Comparison of ENCODE assay signal across 9 mouse cellular contexts in the genomic region with DNA sequence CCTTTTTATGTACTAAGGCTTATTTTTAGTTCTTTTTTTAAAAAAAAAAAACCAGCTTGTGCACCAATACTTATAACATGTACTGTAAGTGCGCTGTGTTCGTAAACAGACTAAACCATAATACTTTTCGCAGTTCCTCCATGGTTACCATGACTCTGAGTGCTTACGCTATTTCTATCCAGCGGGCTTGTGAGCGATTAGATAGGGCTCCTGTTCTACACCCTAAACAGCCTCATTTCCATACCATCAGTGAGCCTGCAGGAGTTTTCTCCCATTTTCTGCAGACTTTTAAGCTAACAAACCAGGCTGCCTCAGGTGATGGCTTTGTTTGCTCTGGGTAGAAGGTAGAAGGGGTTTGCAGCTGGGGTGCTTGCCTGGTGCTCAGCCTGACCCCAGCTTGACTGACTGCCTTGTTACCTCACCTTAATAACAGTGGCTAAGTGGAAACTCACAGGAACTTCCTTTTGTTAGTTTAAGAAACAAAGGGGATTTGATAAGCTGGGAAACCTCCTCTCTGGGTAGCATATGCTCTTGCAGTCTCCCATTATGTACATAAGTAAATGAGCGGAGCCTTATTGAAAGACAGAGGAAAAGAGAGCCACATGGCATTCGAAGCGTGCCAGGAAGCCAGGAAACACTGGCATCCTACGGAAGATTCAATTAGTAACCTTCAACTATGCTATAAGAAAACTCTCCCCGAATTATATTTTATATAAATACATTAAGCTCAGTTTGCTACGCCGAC.
DNase-seq lines count a peak whose midpoint lies in the region; ATAC-seq and TF ChIP-seq lines count a peak whose summit lies in the region.
"Had no signal": no experiment of that assay in that cellular context is flagged by ENCODE, and none has a peak within 500 bp of the region (broad histone marks: within the 10 kb centered on the region; RNA-seq: fewer than 3 reads in every experiment).

No protein-coding gene starts in this region.

- WGBS in heart, embryonic 10.5 days, result 51% methylated on average over 13 of the region's 13 CpGs
- WGBS in lung, embryonic 16.5 days, result 48% methylated on average over 13 of the region's 13 CpGs
- WGBS in hindbrain, embryonic 14.5 days, result 45% methylated on average over 13 of the region's 13 CpGs
- WGBS in midbrain, postnatal 0 days, result 46% methylated on average over 13 of the region's 13 CpGs

- DNase-seq in heart, embryonic 10.5 days (ENCODE audit: low spot score), result no peak
- DNase-seq in heart, adult 11 months, result no peak
- no peak for DNase-seq in lung, adult 18-20 months
- DNase-seq in hindbrain, embryonic 14.5 days (ENCODE audit: low spot score), result peak; percentile 38
- DNase-seq in midbrain, postnatal 0 days (ENCODE audit: low spot score), result no peak
- DNase-seq in thymus, postnatal 14 days, result no peak
- no peak for DNase-seq in kidney, postnatal 10 days

- ATAC-seq in lung, embryonic 16.5 days (ENCODE audit: low read depth), result peak; percentile 38; the same call in 1 of the 2 replicates
- ATAC-seq in hindbrain, embryonic 14.5 days (ENCODE audit: low FRiP score), result no peak
- ATAC-seq in midbrain, postnatal 0 days (ENCODE audit: low FRiP score), result no peak

- no peak overlapping the region for H3K9ac ChIP-seq in lung, embryonic 16.5 days (ENCODE audit: low read length)
- no peak overlapping the region for H3K9ac ChIP-seq in hindbrain, embryonic 14.5 days
- H3K9ac ChIP-seq in midbrain, postnatal 0 days (replicated peaks; ENCODE audit: low read length, poor library complexity, severe bottlenecking), result no peak overlapping the region

- H3K27ac ChIP-seq in heart, embryonic 10.5 days, result peak overlapping the region; percentile 42
- H3K27ac ChIP-seq in lung, embryonic 16.5 days (ENCODE audit: low read length), result no peak overlapping the region
- H3K27ac ChIP-seq in hindbrain, embryonic 14.5 days, result peak overlapping the region; percentile 26
- H3K27ac ChIP-seq in midbrain, postnatal 0 days (ENCODE audit: low read depth, low read length), result peak overlapping the region; percentile 68

- no peak for TF ChIP-seq CTCF in midbrain, postnatal 0 days (IDR thresholded peaks at IDR 0.05)

- no peak overlapping the region for H3K4me2 ChIP-seq in lung, embryonic 16.5 days (ENCODE audit: low read depth, low read length)
- no peak overlapping the region for H3K4me2 ChIP-seq in hindbrain, embryonic 14.5 days (replicated peaks)
- H3K4me2 ChIP-seq in midbrain, postnatal 0 days (ENCODE audit: low read depth, low read length, poor library complexity, severe bottlenecking), result peak overlapping the region; percentile 22

- H3K9me3 ChIP-seq in heart, embryonic 10.5 days, result no peaks in the 10 kb centered on the region
- H3K9me3 ChIP-seq in lung, embryonic 16.5 days (ENCODE audit: control insufficient read depth, low read length), result no peaks in the 10 kb centered on the region
- H3K9me3 ChIP-seq in hindbrain, embryonic 14.5 days (ENCODE audit: control insufficient read depth, low read length), result no peaks in the 10 kb centered on the region
- H3K9me3 ChIP-seq in midbrain, postnatal 0 days (ENCODE audit: low read length), result no peaks in the 10 kb centered on the region

- peaks cover 63% of the 10 kb centered on the region for H3K4me1 ChIP-seq in heart, embryonic 10.5 days
- peaks cover 18% of the 10 kb centered on the region for H3K4me1 ChIP-seq in lung, embryonic 16.5 days (replicated peaks; ENCODE audit: control insufficient read depth, insufficient read depth, low read length)
- H3K4me1 ChIP-seq in hindbrain, embryonic 14.5 days (replicated peaks; ENCODE audit: control insufficient read depth, insufficient read depth, low read length), result peaks cover 34% of the 10 kb centered on the region
- H3K4me1 ChIP-seq in midbrain, postnatal 0 days (ENCODE audit: insufficient read depth, low read length), result peaks cover 20% of the 10 kb centered on the region; the same call in 1 of the 2 replicates

- peak overlapping the region; percentile 12; the same call in 1 of the 2 replicates for H3K4me3 ChIP-seq in heart, embryonic 10.5 days
- H3K4me3 ChIP-seq in lung, embryonic 16.5 days (ENCODE audit: low read length), result no peak overlapping the region
- H3K4me3 ChIP-seq in hindbrain, embryonic 14.5 days (replicated peaks; ENCODE audit: low read length), result no peak overlapping the region
- no peak overlapping the region for H3K4me3 ChIP-seq in midbrain, postnatal 0 days (ENCODE audit: low read depth, low read length)

- H3K36me3 ChIP-seq in heart, embryonic 10.5 days, result no peaks in the 10 kb centered on the region
- no peaks in the 10 kb centered on the region for H3K36me3 ChIP-seq in lung, embryonic 16.5 days (ENCODE audit: control insufficient read depth, insufficient read depth, low read length)
- no peaks in the 10 kb centered on the region for H3K36me3 ChIP-seq in hindbrain, embryonic 14.5 days (replicated peaks; ENCODE audit: control insufficient read depth, insufficient read depth)
- H3K36me3 ChIP-seq in midbrain, postnatal 0 days (ENCODE audit: insufficient read depth, low read length), result no peaks in the 10 kb centered on the region
- H3K36me3 ChIP-seq: G1E had no signal

- no peaks in the 10 kb centered on the region for H3K27me3 ChIP-seq in heart, embryonic 10.5 days (ENCODE audit: insufficient read depth, poor library complexity, severe bottlenecking)
- H3K27me3 ChIP-seq in lung, embryonic 16.5 days (ENCODE audit: control insufficient read depth, insufficient read depth, low read depth, low read length), result no peaks in the 10 kb centered on the region
- no peaks in the 10 kb centered on the region for H3K27me3 ChIP-seq in hindbrain, embryonic 14.5 days (ENCODE audit: control insufficient read depth, insufficient read depth, low read length)
- no peaks in the 10 kb centered on the region for H3K27me3 ChIP-seq in midbrain, postnatal 0 days (ENCODE audit: insufficient read depth, low read length)
